Mouse (Mus musculus) CD4-positive, CD25-positive, alpha-beta regulatory T cell, adult 4 months (primary cell): ENCODE measurements around the gene Sh3bp2. TPM values are rescaled to one million over a fixed set of nuclear protein-coding genes. Genes with fewer than 3 reads are reported as not detected.

Experiments used
- ATAC-seq: one replicate; pipeline ENCODE4 v1.8.0; 2017
- polyA plus RNA-seq, 2 experiments: library from polyadenylated mRNA; unstranded; fragments of 100-300 nt; shearing (Covaris generic); gene quantifications; one replicate each; pipeline ENCODE4 v1.2.1; 2017

Sh3bp2 gene
- polyA plus RNA-seq, 2 experiments from 2014 or later: 6.0 to 18.6 TPM

GRCm38 (mm10) chr5:34526477-34526775 is 788 bp downstream of the Sh3bp2 start:
- no peak for ATAC-seq

GRCm38 (mm10) chr5:34527352-34527751 is 1.7 kb downstream of the Sh3bp2 start:
- no peak for ATAC-seq

GRCm38 (mm10) chr5:34528724-34529123 is 3.1 kb downstream of the Sh3bp2 start:
- ATAC-seq: no peak

- no peak for ATAC-seq
These were observed 4.5 kb downstream of the Sh3bp2 start for GRCm38 (mm10) chr5:34530116-34530515.

- ATAC-seq: no peak
These were observed 5.0 kb downstream of the Sh3bp2 start for GRCm38 (mm10) chr5:34530687-34531086.

- ATAC-seq: no peak
These were observed 7.4 kb downstream of the Sh3bp2 start for GRCm38 (mm10) chr5:34533066-34533465.

GRCm38 (mm10) chr5:34533820-34534219 is 8.2 kb downstream of the Sh3bp2 start:
- ATAC-seq: no peak

- no peak for ATAC-seq
These were observed 9.3 kb downstream of the Sh3bp2 start for GRCm38 (mm10) chr5:34534776-34535581.

- no peak for ATAC-seq
These were observed 10.2 kb downstream of the Sh3bp2 start for GRCm38 (mm10) chr5:34535831-34536230.

GRCm38 (mm10) chr5:34538079-34538478 is 12.4 kb downstream of the Sh3bp2 start:
- ATAC-seq: no peak

- peak; percentile 82 for ATAC-seq
These were observed 12.9 kb downstream of the Sh3bp2 start for GRCm38 (mm10) chr5:34538527-34538926.

- no peak for ATAC-seq
These were observed 13.5 kb downstream of the Sh3bp2 start for GRCm38 (mm10) chr5:34539121-34539520.

- ATAC-seq: no peak
These were observed 16.5 kb downstream of the Sh3bp2 start for GRCm38 (mm10) chr5:34542166-34542565.

GRCm38 (mm10) chr5:34543114-34543513 is 17.5 kb downstream of the Sh3bp2 start:
- ATAC-seq: peak; percentile 43

GRCm38 (mm10) chr5:34547410-34547809 is 21.8 kb downstream of the Sh3bp2 start:
- peak; percentile 26 for ATAC-seq

GRCm38 (mm10) chr5:34549135-34549482 is 23.5 kb downstream of the Sh3bp2 start:
- no peak for ATAC-seq

GRCm38 (mm10) chr5:34549483-34550221 is 24.0 kb downstream of the Sh3bp2 start:
- ATAC-seq: peak; percentile 73

GRCm38 (mm10) chr5:34550251-34550650 is 24.6 kb downstream of the Sh3bp2 start:
- ATAC-seq: peak; percentile 51

GRCm38 (mm10) chr5:34551821-34552220 is 26.2 kb downstream of the Sh3bp2 start:
- no peak for ATAC-seq

- no peak for ATAC-seq
These were observed 38.2 kb downstream of the Sh3bp2 start for GRCm38 (mm10) chr5:34563854-34564253.

- ATAC-seq: no peak
These were observed 38.7 kb downstream of the Sh3bp2 start for GRCm38 (mm10) chr5:34564291-34564690.

GRCm38 (mm10) chr5:34565545-34566283 is 40.1 kb downstream of the Sh3bp2 start:
- peak; percentile 20 for ATAC-seq

GRCm38 (mm10) chr5:34571551-34571950 is 45.9 kb downstream of the Sh3bp2 start:
- ATAC-seq: no peak
